Mouse (Mus musculus) NIH3T3 (cell line): ENCODE results near the gene Tmcc3.

Source experiments
- DNase-seq: peaks from one replicate; pipeline ENCODE4 v3.0.0-alpha.2; 2012; ENCODE audit warnings: low read depth

Tmcc3 gene

DNA sequence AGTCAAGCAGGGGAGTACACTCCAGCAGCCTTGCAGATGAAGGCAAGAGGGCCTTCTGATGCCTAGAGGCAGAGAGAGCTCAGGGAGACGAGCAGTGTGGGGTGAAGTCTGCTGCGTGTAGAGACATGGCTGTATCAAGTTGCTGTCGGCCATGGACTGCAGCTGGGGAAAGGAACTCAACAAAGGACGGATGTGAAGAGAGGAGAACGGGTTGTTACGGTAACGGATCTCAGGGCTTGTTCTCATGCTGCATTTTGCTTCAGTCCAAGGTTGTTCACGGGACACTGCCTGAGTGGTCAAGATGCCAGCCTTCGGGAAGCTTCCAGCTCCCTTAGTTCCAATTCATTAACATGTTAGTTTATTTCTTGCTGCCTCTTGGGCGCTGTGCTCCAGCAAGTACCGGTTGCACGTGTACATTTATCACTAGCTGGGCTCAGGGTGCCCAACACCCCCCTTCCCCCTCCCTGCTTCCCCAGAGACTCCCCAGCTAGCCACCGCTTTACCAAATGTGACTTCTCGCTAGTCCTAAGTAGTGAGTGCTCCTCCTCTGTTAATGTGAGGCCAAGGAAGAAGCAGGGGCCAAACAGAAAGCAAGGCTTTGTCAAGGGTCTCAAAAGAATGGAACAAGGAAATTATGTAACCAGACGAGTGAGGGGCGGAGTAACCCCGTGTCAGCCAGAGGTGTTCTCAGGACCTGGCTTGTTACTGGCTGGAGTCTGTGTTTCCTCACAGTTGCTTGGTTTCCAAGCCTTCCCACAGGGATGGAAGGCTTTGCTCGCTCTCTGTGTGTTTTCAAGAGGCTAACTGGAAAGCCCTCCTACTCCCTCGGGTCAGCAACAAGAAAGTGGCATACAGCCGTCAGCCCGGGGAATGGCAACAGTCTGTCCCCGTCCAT is 104.4 kb downstream of the Tmcc3 start:
- no peak for DNase-seq

DNA sequence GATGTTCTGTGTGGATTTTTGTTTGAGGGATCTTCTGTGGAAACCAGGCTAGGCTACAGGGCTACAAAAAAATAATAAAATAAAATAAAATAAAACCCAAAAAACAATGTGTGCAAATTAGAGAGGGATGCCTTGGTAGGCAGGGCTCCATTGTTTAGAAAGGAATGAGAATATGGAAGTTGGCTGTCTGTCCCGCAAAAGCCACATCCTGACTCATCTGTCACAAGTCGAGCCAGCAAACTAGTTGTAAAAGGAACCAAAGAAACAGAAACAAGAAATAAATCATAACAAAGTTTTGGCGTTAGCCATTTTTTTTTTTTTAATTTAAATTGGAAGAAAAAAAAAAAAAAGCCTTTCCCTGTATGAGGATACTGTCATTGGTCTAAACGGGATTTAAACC is 105.9 kb downstream of the Tmcc3 start:
- DNase-seq = no peak

DNA sequence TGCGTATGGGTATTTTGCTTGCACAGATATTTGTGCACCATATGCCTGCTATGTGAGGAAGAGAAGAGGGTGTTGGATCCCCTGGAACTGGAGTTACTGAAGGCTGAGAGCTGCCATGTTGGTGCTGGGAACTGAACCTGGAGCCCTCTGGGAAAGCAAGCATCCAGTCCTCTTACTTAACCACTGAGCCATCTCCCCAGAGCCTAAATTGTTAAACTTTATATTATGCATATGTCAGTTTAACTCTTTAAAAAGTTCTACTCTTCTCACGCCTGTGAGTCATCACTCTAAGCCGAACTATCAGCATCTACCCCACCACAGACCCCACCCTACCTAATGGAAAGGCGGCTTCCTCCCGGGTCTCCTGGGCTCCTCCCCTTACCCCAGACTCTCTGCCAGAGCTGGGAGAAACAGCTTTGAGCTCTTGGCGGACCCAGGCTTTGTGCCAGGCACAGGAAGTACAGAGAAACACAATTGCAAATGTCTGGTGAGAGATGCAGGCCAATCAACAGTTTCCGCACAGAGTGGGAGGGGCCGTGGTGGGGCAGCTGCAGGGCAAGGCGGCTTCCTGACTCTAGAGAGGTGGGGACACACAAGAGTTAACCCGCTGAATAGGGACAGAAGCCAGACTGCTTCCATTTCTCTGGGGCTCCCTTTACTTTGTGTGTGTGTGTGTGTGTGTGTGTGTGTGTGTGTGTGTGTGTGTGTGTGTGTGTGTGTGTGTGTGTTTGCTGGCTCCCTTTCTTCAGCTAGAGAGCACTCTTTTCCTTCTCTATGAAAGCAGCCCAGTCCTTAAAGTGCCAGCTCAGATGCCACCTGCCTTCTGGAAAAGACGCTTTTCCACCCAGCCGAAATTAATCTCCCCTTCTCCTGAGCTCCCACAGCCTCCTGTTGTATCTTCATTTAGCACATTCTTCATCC is 114.5 kb downstream of the Tmcc3 start:
- peak; percentile 61 for DNase-seq

DNA sequence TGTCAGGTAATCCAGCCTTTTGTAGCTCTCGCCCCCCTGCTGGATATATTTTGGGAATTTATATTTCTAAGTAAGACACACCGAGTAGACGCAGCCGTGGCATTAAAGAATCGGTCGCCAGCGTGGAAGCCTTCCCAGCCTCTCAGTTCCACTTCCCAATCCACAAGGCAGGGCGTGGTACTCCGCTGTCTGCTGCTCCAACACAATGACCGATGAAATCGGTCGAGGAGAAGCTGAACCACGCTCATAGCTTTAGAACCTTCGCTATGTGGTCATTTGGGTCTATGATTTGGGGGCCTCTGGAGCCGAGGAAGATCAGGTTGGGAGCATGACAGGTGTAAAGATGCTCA is 115.1 kb downstream of the Tmcc3 start:
- no peak for DNase-seq

- peak; percentile 43 for DNase-seq
Measured at GRCm38 (mm10) chr10:94428186-94428942, 116.6 kb downstream of the Tmcc3 start.

- no peak for DNase-seq
Measured at GRCm38 (mm10) chr10:94430566-94430965, 118.8 kb downstream of the Tmcc3 start.

- no peak for DNase-seq
Measured at GRCm38 (mm10) chr10:94432933-94433332, 121.2 kb downstream of the Tmcc3 start.

DNA sequence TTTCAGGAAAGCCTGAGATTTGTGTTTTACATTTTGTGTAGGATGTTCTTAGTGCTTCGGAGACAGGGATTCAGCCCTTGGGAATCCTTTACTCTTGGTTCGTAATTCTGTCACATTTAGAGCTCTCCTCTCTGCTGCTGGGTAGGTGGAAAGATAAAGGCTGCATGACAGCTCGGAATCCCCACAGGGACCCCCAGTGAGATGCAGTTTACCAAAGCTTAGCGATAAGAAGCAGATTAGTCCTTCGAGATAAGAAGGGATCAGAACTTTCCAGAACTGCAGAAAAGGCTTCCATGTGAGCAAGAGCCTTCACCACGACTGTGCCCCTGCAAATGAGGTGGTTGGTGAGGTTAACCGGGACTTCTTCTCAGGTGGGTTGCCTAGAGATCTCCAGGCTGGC is 122.2 kb downstream of the Tmcc3 start:
- no peak for DNase-seq

- no peak for DNase-seq
Measured at GRCm38 (mm10) chr10:94442725-94443124, 131.0 kb downstream of the Tmcc3 start.

DNA sequence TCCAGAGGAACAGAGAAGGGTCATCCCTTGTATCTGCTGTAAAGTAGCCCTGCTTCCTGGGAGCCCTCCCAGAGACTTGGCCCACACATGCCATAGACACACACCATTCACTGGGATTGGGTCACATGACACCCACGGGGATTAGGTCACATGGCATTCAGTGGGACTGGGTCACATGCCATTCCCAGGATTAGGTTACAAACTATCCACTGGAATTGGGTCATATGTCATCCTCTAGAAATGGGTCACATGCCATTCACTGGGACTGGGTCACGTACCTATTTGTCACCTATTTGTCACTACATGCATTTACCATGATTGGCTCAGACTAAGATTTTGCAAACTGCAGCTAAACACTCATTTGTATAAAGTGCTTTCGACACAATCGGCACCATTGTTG is 131.7 kb downstream of the Tmcc3 start:
- DNase-seq = no peak

DNA sequence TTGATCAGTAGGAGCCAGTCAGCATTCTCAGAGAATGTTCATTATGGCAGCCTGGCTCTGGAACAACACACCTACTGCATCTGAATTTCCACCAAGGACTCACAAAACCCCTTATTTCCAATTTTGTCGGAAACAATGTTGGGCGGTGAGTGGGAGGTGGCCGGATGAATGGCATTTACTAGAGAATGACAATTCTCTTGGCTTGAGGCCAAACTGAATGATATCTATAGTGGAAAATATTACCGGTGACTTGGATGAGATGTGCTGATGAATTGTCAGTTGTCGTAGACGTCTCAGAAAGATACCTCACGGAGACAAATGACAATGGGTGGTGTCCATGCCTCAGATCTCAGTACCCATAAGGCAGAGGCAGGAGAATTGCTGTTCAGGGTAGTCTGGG is 133.4 kb downstream of the Tmcc3 start:
- no peak for DNase-seq

DNA sequence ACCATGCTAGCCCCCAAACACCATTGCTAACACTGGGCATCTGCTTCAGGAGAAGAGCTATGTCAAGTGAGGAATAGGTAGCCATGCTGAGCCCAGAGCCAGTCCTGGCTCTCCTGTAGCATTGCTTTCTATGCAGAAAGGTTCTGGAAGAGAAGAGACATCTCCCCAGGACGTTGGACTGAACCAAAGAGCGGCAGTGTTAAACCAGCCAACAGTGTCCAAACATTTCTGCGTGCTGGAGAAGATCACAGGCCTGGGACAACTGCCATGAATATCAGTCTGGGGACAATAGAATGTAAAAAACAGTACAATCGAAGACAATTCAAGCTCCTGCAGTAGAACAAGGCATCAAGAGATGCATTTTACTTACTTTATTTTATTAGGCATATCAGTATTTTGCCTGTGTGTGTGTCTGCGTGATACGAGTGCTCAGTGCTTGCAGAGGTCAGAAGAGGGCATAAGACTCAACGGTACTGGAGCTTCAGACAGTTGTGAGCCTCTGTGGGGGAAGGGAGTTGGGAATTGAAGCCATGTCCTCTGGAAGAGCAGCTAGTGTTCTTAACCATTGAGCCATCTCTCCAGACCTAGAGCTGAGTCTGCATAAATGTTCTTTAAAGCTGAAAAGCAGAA is 134.7 kb downstream of the Tmcc3 start:
- no peak for DNase-seq

GRCm38 (mm10) chr10:94449676-94450075 is 137.9 kb downstream of the Tmcc3 start:
- peak; percentile 54 for DNase-seq

DNA sequence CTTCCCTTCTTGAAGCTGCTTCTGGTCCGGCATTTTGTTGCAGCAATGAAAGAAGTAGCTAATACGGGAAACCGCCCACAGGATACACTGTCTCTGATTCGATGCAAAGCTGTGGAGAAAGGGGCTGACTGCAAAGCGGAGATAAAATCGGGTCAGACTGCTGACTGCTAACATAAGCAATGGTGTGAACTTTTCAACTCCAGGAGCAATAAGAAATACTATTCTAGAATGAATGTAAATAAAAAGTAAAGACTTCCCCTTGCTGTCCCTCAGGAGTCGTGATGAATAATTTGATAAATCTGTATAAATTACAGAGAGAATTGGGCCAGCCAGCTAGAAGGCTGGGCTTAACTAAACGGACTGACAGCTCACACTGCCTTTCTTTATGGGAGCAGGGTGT is 139.0 kb downstream of the Tmcc3 start:
- peak; percentile 66 for DNase-seq

- peak; percentile 76 for DNase-seq
Measured at GRCm38 (mm10) chr10:94457454-94457853, 145.7 kb downstream of the Tmcc3 start.

DNA sequence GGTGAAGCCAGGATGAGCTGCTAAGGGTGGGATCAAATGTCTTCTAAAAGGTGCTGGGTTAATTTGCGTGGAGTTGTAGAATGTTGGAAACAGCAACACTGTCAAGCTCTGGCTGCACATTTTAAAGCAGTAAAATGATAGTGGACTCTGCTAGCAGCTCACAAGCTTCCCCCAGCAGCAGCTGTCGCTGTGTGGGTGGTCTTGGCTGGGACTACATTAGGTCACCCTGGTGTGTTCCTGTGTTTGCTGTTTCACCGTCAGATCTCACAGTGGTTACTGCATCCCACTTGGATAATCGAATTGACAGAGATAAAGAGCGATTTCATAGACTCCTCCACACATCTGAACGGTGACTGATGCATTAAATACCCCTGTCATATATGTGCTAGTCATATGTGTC is 146.9 kb downstream of the Tmcc3 start:
- no peak for DNase-seq

DNA sequence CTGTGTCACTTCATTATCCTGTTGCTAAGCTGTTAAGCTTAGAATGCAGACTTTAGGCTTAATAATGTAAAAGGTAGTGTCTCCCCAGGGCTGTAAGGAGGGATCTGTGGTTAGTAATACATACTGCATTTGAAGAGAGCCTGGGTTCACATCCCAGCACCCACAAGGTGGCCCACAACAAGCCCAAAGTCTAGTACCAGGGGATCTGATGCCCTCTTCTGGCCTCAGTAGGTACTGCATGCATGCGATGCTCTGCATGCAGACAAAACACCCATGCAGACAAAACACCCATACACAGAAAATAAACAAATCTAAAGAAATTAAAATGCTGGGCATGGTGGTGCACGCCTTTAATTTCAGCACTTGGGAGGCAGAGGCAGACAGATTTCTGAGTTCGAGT is 149.6 kb downstream of the Tmcc3 start:
- peak; percentile 47 for DNase-seq

DNA sequence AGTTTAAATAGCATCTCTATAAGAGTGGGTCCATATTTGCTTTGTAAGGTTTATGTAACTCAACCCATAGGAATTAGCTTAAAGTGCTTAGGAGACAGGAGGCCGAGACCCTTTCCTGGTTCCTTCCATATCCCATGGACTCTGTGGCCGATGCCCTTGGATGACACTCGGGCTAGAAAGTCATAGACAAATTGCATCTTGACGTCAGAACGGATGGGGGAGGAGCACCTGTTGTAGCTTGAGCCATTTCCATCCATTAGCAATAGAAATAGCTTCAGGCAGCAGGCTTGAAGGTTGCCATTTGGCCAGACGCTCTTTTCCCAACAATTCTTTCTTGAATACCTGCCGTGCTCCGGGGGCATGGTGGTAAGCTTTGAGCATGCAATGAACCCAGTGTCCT is 150.1 kb downstream of the Tmcc3 start:
- DNase-seq = no peak

DNA sequence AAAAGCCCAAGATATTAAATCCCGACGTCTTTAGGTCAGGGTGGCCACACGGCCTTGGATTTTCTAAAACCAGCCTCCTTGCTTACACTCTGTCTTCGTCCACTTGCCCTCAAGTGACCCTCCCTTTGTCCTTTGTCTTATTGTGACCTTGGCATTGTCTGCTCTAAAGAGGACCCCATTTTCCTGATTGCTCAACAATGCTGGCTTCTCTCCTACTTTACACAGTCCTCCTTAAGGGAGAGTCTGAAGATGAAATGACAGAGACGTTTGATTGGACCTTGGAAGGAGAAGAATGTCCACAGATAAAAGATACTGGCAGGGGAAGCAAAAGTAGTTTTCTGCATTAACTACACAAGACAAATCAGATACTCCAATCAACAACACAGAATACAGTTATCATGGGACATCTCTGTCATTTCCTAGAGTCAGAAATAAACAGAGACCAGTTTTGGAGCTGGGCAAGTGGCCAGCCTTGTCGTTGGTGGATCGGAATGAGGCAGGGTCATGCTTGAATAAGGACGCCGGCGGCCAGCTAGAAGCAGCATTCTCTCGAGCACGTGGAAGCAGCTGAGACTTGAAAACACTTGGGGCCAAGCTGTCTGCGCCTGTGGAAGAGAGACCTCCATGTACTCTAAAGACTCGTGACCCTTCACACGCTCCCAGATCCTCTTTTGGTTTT is 150.8 kb downstream of the Tmcc3 start:
- DNase-seq = peak; percentile 30

DNA sequence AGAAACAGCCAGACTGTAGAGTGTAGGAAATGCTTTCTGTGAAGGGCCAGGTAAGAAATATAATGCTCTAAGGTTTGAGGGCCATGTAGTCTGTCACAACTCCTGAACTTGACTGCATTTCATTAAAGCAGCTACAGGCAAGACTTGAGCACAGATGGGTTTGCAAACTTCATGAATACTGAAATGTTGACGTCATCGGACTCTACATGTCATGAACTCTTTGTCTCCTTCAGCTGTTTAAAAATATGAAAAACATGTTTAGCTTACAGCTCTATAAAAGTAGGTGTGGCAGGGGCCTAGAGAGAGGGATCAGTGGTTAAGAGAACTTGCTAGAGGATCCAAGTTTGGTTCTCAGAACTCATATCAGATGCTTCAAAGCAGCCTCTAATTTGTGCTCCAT is 151.7 kb downstream of the Tmcc3 start:
- peak; percentile 54 for DNase-seq

DNA sequence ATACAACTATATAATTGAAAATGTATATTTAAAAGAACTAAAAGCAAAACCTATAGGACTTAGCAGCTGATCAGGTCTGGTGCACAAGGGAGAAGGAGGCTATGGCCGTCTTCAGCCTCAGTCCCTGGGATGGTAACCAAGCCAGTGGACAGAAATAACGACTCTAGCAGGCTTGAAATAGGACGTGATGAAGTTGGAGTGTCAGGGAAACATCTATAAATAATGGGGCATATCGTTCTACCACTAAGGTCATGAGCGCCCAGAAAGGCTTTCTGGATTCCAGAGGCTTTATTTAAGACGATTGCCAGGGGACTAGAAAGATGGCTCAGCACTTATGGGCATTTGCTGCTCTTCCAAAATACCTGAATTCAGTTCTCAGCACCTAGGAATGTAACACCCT is 153.9 kb downstream of the Tmcc3 start:
- no peak for DNase-seq
